Mouse (Mus musculus) liver, embryonic 16.5 days (tissue): Measurements from ENCODE around the gene Ranbp17. TPM values are rescaled to one million over a fixed set of nuclear protein-coding genes. Genes with fewer than 3 reads are reported as not detected.

Experiments used
- ATAC-seq: fragments of 200-750 bp; cut with Nextera tagmentation; 2 replicates; pipeline ENCODE4 v1.8.0; 2017; ENCODE audit warnings: low read depth, mild to moderate bottlenecking, moderate number of reproducible peaks, moderate library complexity
- H3K27ac ChIP-seq: fragments of 300-500 bp; sonication (generic); 2 replicates; pipeline ENCODE4 v1.5.1; 2014; ENCODE audit warnings: mild to moderate bottlenecking, low read length
- H3K27me3 ChIP-seq: fragments of 300-500 bp; sonication (generic); 2 replicates; pipeline ENCODE4 v1.6.1; 2014; ENCODE audit warnings: low read depth, low read length, mixed read lengths; ENCODE audit not compliant: control insufficient read depth, insufficient read depth
- H3K36me3 ChIP-seq: fragments of 300-500 bp; sonication (generic); 2 replicates; pipeline ENCODE4 v1.6.1; 2014; ENCODE audit warnings: mild to moderate bottlenecking; ENCODE audit not compliant: control insufficient read depth, insufficient read depth
- H3K4me1 ChIP-seq: fragments of 300-500 bp; sonication (generic); 2 replicates; pipeline ENCODE4 v1.6.1; 2014; ENCODE audit warnings: low read depth, low read length, mixed read lengths; ENCODE audit not compliant: control insufficient read depth
- H3K4me2 ChIP-seq: fragments of 300-500 bp; sonication (generic); 2 replicates; pipeline ENCODE4 v1.6.1; 2014; ENCODE audit warnings: low read depth, low read length, mixed read lengths
- H3K4me3 ChIP-seq: fragments of 300-500 bp; sonication (generic); 2 replicates; pipeline ENCODE4 v1.5.1; 2014; ENCODE audit warnings: low read depth, mild to moderate bottlenecking, low read length
- H3K9ac ChIP-seq: fragments of 300-500 bp; sonication (generic); 2 replicates; pipeline ENCODE4 v1.6.1; 2014; ENCODE audit warnings: low read depth, low read length
- H3K9me3 ChIP-seq: fragments of 300-500 bp; sonication (generic); replicated peaks from 2 replicates; pipeline ENCODE4 v1.6.1; 2016; ENCODE audit warnings: low read length; ENCODE audit not compliant: control insufficient read depth
- WGBS: fragments of 180-500 bp; shearing (Covaris S2); extraction: QIAGEN DNeasy Blood & Tissue Kit; methylation state at CpG from one replicate; pipeline ENCODE4 v1.1.7; 2014; ENCODE audit not compliant: insufficient replicate concordance; 5-methylcytosine and 5-hydroxymethylcytosine counted together
- polyA plus RNA-seq: library from polyadenylated mRNA; unstranded; fragments of >200 nt; fragmentation: Nextera tagmentation; extraction: Ambion mirVana; gene quantifications from 2 replicates; pipeline ENCODE4 v1.2.1, GENCODE M21; 2015

The Ranbp17 gene
- 2.5 and 3.2 TPM in 2 replicates for polyA plus RNA-seq

- peaks cover 7% of the 10 kb centered on the region; the same call in 1 of the 2 replicates for H3K4me1 ChIP-seq
- peak within 1 kb of the TSS; percentile 95 for H3K4me2 ChIP-seq
- H3K9me3 ChIP-seq: no peaks in the 10 kb centered on the region
- no peaks in the 10 kb centered on the region for H3K36me3 ChIP-seq
- peak within 1 kb of the TSS; percentile 75 for H3K9ac ChIP-seq
- H3K27me3 ChIP-seq: no peaks in the 10 kb centered on the region
- peak within 1 kb of the TSS; percentile 84 for H3K4me3 ChIP-seq
- no peak within 1 kb of the TSS for H3K27ac ChIP-seq
- ATAC-seq: peak; percentile 83
- whole genome bisulfite sequencing: 2% methylated on average over 62 of the region's 72 CpGs
Observed at GRCm38 (mm10) chr11:33513376-33513991, at the start of gene Ranbp17. TSS of gene Ranbp17 (minus strand) at chr11:33513746.

GRCm38 (mm10) chr11:33554123-33554522 lies 40.6 kb upstream of the Ranbp17 start:
- no peaks in the 10 kb centered on the region for H3K36me3 ChIP-seq
- H3K4me1 ChIP-seq: no peaks in the 10 kb centered on the region
- H3K9me3 ChIP-seq: no peaks in the 10 kb centered on the region
- ATAC-seq: no peak
- H3K27me3 ChIP-seq: no peaks in the 10 kb centered on the region
- H3K9ac ChIP-seq: no peak overlapping the region
- H3K4me2 ChIP-seq: no peak overlapping the region
- WGBS: 60% methylated on average over 8 of the region's 8 CpGs
- no peak overlapping the region for H3K27ac ChIP-seq
- H3K4me3 ChIP-seq: no peak overlapping the region

GRCm38 (mm10) chr11:33550861-33551560 lies 37.5 kb upstream of the Ranbp17 start:
- Histone ChIP-seq H3K4me1 (no peaks in the 10 kb centered on the region), H3K27me3 (no peaks in the 10 kb centered on the region), H3K9me3 (no peaks in the 10 kb centered on the region), H3K27ac (no peak overlapping the region), H3K9ac (no peak overlapping the region), H3K36me3 (no peaks in the 10 kb centered on the region), H3K4me2 (no peak overlapping the region), H3K4me3 (no peak overlapping the region)
- 66% methylated on average over 14 of the region's 14 CpGs for WGBS
- no peak for ATAC-seq

GRCm38 (mm10) chr11:33547386-33547785 lies 33.8 kb upstream of the Ranbp17 start:
- Histone ChIP-seq H3K4me3 (no peak overlapping the region), H3K4me1 (no peaks in the 10 kb centered on the region), H3K36me3 (no peaks in the 10 kb centered on the region), H3K27ac (no peak overlapping the region), H3K4me2 (no peak overlapping the region), H3K27me3 (no peaks in the 10 kb centered on the region), H3K9me3 (no peaks in the 10 kb centered on the region), H3K9ac (no peak overlapping the region)
- WGBS: 65% methylated on average over 2 of the region's 2 CpGs
- no peak for ATAC-seq

- H3K27ac ChIP-seq: no peak overlapping the region
- no peaks in the 10 kb centered on the region for H3K4me1 ChIP-seq
- H3K4me3 ChIP-seq: no peak overlapping the region
- H3K9me3 ChIP-seq: no peaks in the 10 kb centered on the region
- H3K9ac ChIP-seq: no peak overlapping the region
- no peak overlapping the region for H3K4me2 ChIP-seq
- H3K27me3 ChIP-seq: no peaks in the 10 kb centered on the region
- no peaks in the 10 kb centered on the region for H3K36me3 ChIP-seq
- 83% methylated on average over 2 of the region's 2 CpGs for WGBS
- ATAC-seq: no peak
Observed at GRCm38 (mm10) chr11:33544945-33545344, 31.4 kb upstream of the Ranbp17 start.

GRCm38 (mm10) chr11:33544121-33544520 lies 30.6 kb upstream of the Ranbp17 start:
- Histone ChIP-seq H3K27ac (no peak overlapping the region), H3K9ac (no peak overlapping the region), H3K27me3 (no peaks in the 10 kb centered on the region), H3K4me1 (no peaks in the 10 kb centered on the region), H3K9me3 (no peaks in the 10 kb centered on the region), H3K4me3 (no peak overlapping the region), H3K4me2 (no peak overlapping the region), H3K36me3 (no peaks in the 10 kb centered on the region)
- 57% methylated on average over 11 of the region's 11 CpGs for WGBS
- ATAC-seq: no peak

- no peak overlapping the region for H3K27ac ChIP-seq
- no peak overlapping the region for H3K9ac ChIP-seq
- H3K4me1 ChIP-seq: no peaks in the 10 kb centered on the region
- no peaks in the 10 kb centered on the region for H3K36me3 ChIP-seq
- whole genome bisulfite sequencing: 51% methylated on average over 5 of the region's 5 CpGs
- H3K27me3 ChIP-seq: no peaks in the 10 kb centered on the region
- H3K9me3 ChIP-seq: no peaks in the 10 kb centered on the region
- ATAC-seq: no peak
- no peak overlapping the region for H3K4me2 ChIP-seq
- H3K4me3 ChIP-seq: no peak overlapping the region
Observed at GRCm38 (mm10) chr11:33537390-33538125, 24.0 kb upstream of the Ranbp17 start.

GRCm38 (mm10) chr11:33536636-33537035 lies 23.1 kb upstream of the Ranbp17 start:
- 67% methylated on average over 3 of the region's 3 CpGs for WGBS
- no peaks in the 10 kb centered on the region for H3K36me3 ChIP-seq
- no peak overlapping the region for H3K27ac ChIP-seq
- no peak overlapping the region for H3K4me2 ChIP-seq
- no peaks in the 10 kb centered on the region for H3K9me3 ChIP-seq
- no peak overlapping the region for H3K9ac ChIP-seq
- no peaks in the 10 kb centered on the region for H3K27me3 ChIP-seq
- H3K4me3 ChIP-seq: no peak overlapping the region
- no peak for ATAC-seq
- no peaks in the 10 kb centered on the region for H3K4me1 ChIP-seq

- H3K36me3 ChIP-seq: no peaks in the 10 kb centered on the region
- no peaks in the 10 kb centered on the region for H3K27me3 ChIP-seq
- no peak overlapping the region for H3K4me2 ChIP-seq
- no peak overlapping the region for H3K4me3 ChIP-seq
- H3K9me3 ChIP-seq: no peaks in the 10 kb centered on the region
- no peak for ATAC-seq
- no peak overlapping the region for H3K27ac ChIP-seq
- no peaks in the 10 kb centered on the region for H3K4me1 ChIP-seq
- no peak overlapping the region for H3K9ac ChIP-seq
- 64% methylated on average over 4 of the region's 4 CpGs for WGBS
Observed at GRCm38 (mm10) chr11:33534541-33534940, 21.0 kb upstream of the Ranbp17 start.
